Mouse (Mus musculus): ENCODE results near the gene Nufip1. TPM values are rescaled to one million over a fixed set of nuclear protein-coding genes. Genes with fewer than 3 reads are reported as not detected.

The Nufip1 gene
- total and polyA plus RNA-seq, 3 experiments, result 20.6 to 36.5 (median 21.6) TPM

GRCm38 (mm10) chr14:76169876-76170466, 59.3 kb downstream of the Nufip1 start:
- no peak overlapping the region for H3K9ac ChIP-seq (ENCODE audit: control insufficient read depth, low read depth, low read length, poor library complexity, severe bottlenecking)
- H3K27me3 ChIP-seq (ENCODE audit: control insufficient read depth in 1 of 2, insufficient read depth in 2 of 2, low read length in 2 of 2), result no peaks in the 10 kb centered on the region; a peak in 1 of 4 replicates
- no peak for TF ChIP-seq ZKSCAN1 (IDR thresholded peaks at IDR 0.05; ENCODE audit: low read depth, low read length)
- TF ChIP-seq MYC (IDR thresholded peaks at IDR 0.05; ENCODE audit: low read depth, low read length), result no peak
- TF ChIP-seq MAX (IDR thresholded peaks at IDR 0.05; ENCODE audit: low read length), result no peak
- no peak overlapping the region for H3K27ac ChIP-seq (ENCODE audit: control insufficient read depth, low read depth, low read length)
- DNase-seq (ENCODE audit: low read depth, low spot score), result no peak
- H3K79me2 ChIP-seq (ENCODE audit: control insufficient read depth, insufficient read depth, low read length, poor library complexity), result no peaks in the 10 kb centered on the region
- no peaks in the 10 kb centered on the region for H3K36me3 ChIP-seq (ENCODE audit: control insufficient read depth in 1 of 2, insufficient read depth in 2 of 2, low read length in 2 of 2)
- no peaks in the 10 kb centered on the region for H3K9me3 ChIP-seq (replicated peaks; ENCODE audit: insufficient read depth, low read length)
- H3K4me3 ChIP-seq (ENCODE audit: control insufficient read depth in 1 of 2, insufficient read depth in 1 of 2, low read depth in 2 of 2, low read length in 2 of 2), result no peak overlapping the region
- H3K4me1 ChIP-seq (ENCODE audit: control insufficient read depth in 1 of 2, insufficient read depth in 2 of 2, low read length in 2 of 2), result peaks cover 0 to 5% of the 10 kb centered on the region in 2 experiments; a peak in 1 of 4 replicates

GRCm38 (mm10) chr14:76171285-76171684, 60.6 kb downstream of the Nufip1 start:
- DNase-seq (ENCODE audit: low read depth, low spot score), result no peak

GRCm38 (mm10) chr14:76174328-76174727, 63.6 kb downstream of the Nufip1 start:
- Histone ChIP-seq H3K9me3 (replicated peaks; ENCODE audit: insufficient read depth, low read length) (no peaks in the 10 kb centered on the region), H3K27me3 (ENCODE audit: control insufficient read depth in 1 of 2, insufficient read depth in 2 of 2, low read length in 2 of 2) (no peaks in the 10 kb centered on the region; a peak in 2 of 4 replicates), H3K27ac (ENCODE audit: control insufficient read depth, low read depth, low read length) (no peak overlapping the region)

More at GRCm38 (mm10) chr14:76171285-76171684, 60.6 kb downstream of the Nufip1 start:
- Histone ChIP-seq H3K36me3 (ENCODE audit: control insufficient read depth in 1 of 2, insufficient read depth in 2 of 2, low read length in 2 of 2) (no peaks in the 10 kb centered on the region), H3K4me3 (ENCODE audit: control insufficient read depth in 1 of 2, insufficient read depth in 1 of 2, low read depth in 2 of 2, low read length in 2 of 2) (no peak overlapping the region), H3K4me1 (ENCODE audit: control insufficient read depth in 1 of 2, insufficient read depth in 2 of 2, low read length in 2 of 2) (peaks cover 0 to 5% of the 10 kb centered on the region in 2 experiments; a peak in 1 of 4 replicates), H3K79me2 (ENCODE audit: control insufficient read depth, insufficient read depth, low read length, poor library complexity) (no peaks in the 10 kb centered on the region), H3K9ac (ENCODE audit: control insufficient read depth, low read depth, low read length, poor library complexity, severe bottlenecking) (no peak overlapping the region), H3K9me3 (replicated peaks; ENCODE audit: insufficient read depth, low read length) (no peaks in the 10 kb centered on the region), H3K27me3 (ENCODE audit: control insufficient read depth in 1 of 2, insufficient read depth in 2 of 2, low read length in 2 of 2) (no peaks in the 10 kb centered on the region; a peak in 1 of 4 replicates), H3K27ac (ENCODE audit: control insufficient read depth, low read depth, low read length) (no peak overlapping the region)
- TF ChIP-seq JUND (IDR thresholded peaks at IDR 0.05; ENCODE audit: low read depth, low read length), result no peak
- no peak for TF ChIP-seq MAX (IDR thresholded peaks at IDR 0.05; ENCODE audit: low read length)
- no peak for TF ChIP-seq GABPA (IDR thresholded peaks at IDR 0.05; ENCODE audit: low read depth, low read length)
- no peak for TF ChIP-seq ETS1 (IDR thresholded peaks at IDR 0.05; ENCODE audit: low read depth, low read length)
- no peak for TF ChIP-seq ZNF384 (IDR thresholded peaks at IDR 0.05; ENCODE audit: low read depth, low read length)
- TF ChIP-seq KAT2A (conservative IDR thresholded peaks at IDR 0.05; ENCODE audit: low read depth, low read length), result no peak
- no peak for TF ChIP-seq TBP (IDR thresholded peaks at IDR 0.05; ENCODE audit: low read depth, low read length)
- TF ChIP-seq ZKSCAN1 (IDR thresholded peaks at IDR 0.05; ENCODE audit: low read depth, low read length), result no peak
- no peak for TF ChIP-seq NRF1 (IDR thresholded peaks at IDR 0.05; ENCODE audit: insufficient read depth, low read depth, low read length, poor library complexity, severe bottlenecking)
- no peak for TF ChIP-seq E2F4 (IDR thresholded peaks at IDR 0.05; ENCODE audit: borderline replicate concordance, low read depth, low read length)
- no peak for TF ChIP-seq POLR2A (IDR thresholded peaks at IDR 0.05; ENCODE audit: control insufficient read depth in 1 of 2, insufficient read depth in 1 of 2, low read depth in 1 of 2, low read length in 2 of 2, poor library complexity in 1 of 2)
- no peak for TF ChIP-seq CTCF (IDR thresholded peaks at IDR 0.05 in 2 of 3, conservative IDR thresholded peaks at IDR 0.05 in 1 of 3; ENCODE audit: control insufficient read depth in 1 of 3, insufficient read depth in 1 of 3, low read depth in 2 of 3, low read length in 3 of 3, poor library complexity in 1 of 3, severe bottlenecking in 1 of 3)
- no peak for TF ChIP-seq TAL1 (IDR thresholded peaks at IDR 0.05; ENCODE audit: low read length)
- TF ChIP-seq MEF2A (IDR thresholded peaks at IDR 0.05; ENCODE audit: extremely low read depth, insufficient replicate concordance, low read depth, low read length, poor library complexity, severe bottlenecking), result no peak
- no peak for TF ChIP-seq UBTF (IDR thresholded peaks at IDR 0.05; ENCODE audit: borderline replicate concordance, insufficient read depth, low read depth, low read length)
- TF ChIP-seq GATA1 (IDR thresholded peaks at IDR 0.05; ENCODE audit: low read depth, low read length), result no peak
- no peak for TF ChIP-seq EP300 (IDR thresholded peaks at IDR 0.05; ENCODE audit: low read depth in 1 of 2, low read length in 2 of 2)
- no peak for TF ChIP-seq MYC (IDR thresholded peaks at IDR 0.05; ENCODE audit: low read depth, low read length)
- TF ChIP-seq USF2 (IDR thresholded peaks at IDR 0.05; ENCODE audit: borderline replicate concordance in 1 of 2, insufficient read depth in 1 of 2, low read depth in 1 of 2, low read length in 2 of 2), result no peak

More at GRCm38 (mm10) chr14:76174328-76174727, 63.6 kb downstream of the Nufip1 start:
- Histone ChIP-seq H3K4me3 (ENCODE audit: control insufficient read depth in 1 of 2, insufficient read depth in 1 of 2, low read depth in 2 of 2, low read length in 2 of 2) (no peak overlapping the region), H3K9ac (ENCODE audit: control insufficient read depth, low read depth, low read length, poor library complexity, severe bottlenecking) (no peak overlapping the region), H3K79me2 (ENCODE audit: control insufficient read depth, insufficient read depth, low read length, poor library complexity) (no peaks in the 10 kb centered on the region), H3K4me1 (ENCODE audit: control insufficient read depth in 1 of 2, insufficient read depth in 2 of 2, low read length in 2 of 2) (no peaks in the 10 kb centered on the region), H3K36me3 (ENCODE audit: control insufficient read depth in 1 of 2, insufficient read depth in 2 of 2, low read length in 2 of 2) (no peaks in the 10 kb centered on the region)
- TF ChIP-seq TBP (IDR thresholded peaks at IDR 0.05; ENCODE audit: low read depth, low read length), result no peak
- TF ChIP-seq ELF1 (IDR thresholded peaks at IDR 0.05; ENCODE audit: low read depth, low read length), result no peak
- 0 out of 2 replicates have a peak, but pooled peaks have one; percentile 18 for TF ChIP-seq MYC (IDR thresholded peaks at IDR 0.05; ENCODE audit: low read depth, low read length)
- 0 out of 2 replicates have a peak, but pooled peaks have one; percentile 15 for TF ChIP-seq MAX (IDR thresholded peaks at IDR 0.05; ENCODE audit: low read length)
- DNase-seq (ENCODE audit: low read depth, low spot score), result no peak

Data from MEL (cell line).